Mouse (Mus musculus): Measurements from ENCODE around the gene Dcaf4. TPM values are rescaled to one million over a fixed set of nuclear protein-coding genes. Genes with fewer than 3 reads are reported as not detected.

Gene Dcaf4
- polyA plus RNA-seq, 1 experiment from 2014 or later = 47.1 TPM

GRCm38 (mm10) chr12:83494196-83494595, 26.1 kb upstream of the Dcaf4 start:
- H3K4me1 ChIP-seq (ENCODE audit: control insufficient read depth, insufficient read depth, low read length) = no peaks in the 10 kb centered on the region
- 93% methylated on average over 9 of the region's 9 CpGs for WGBS
- H3K4me3 ChIP-seq (ENCODE audit: low read depth, low read length) = no peak overlapping the region
- ATAC-seq (ENCODE audit: low read depth) = no peak
- no peaks in the 10 kb centered on the region for H3K36me3 ChIP-seq (ENCODE audit: control insufficient read depth, insufficient read depth, low read length)
- H3K27me3 ChIP-seq (ENCODE audit: control insufficient read depth, insufficient read depth, low read length) = no peaks in the 10 kb centered on the region
- H3K9ac ChIP-seq (replicated peaks; ENCODE audit: low read depth, low read length) = no peak overlapping the region
- no peak overlapping the region for H3K27ac ChIP-seq (ENCODE audit: low read depth, low read length)
- no peaks in the 10 kb centered on the region for H3K9me3 ChIP-seq (ENCODE audit: control insufficient read depth, low read length)
- no peak overlapping the region for H3K4me2 ChIP-seq (ENCODE audit: low read depth, low read length)

GRCm38 (mm10) chr12:83495248-83495960, 24.9 kb upstream of the Dcaf4 start:
- Histone ChIP-seq H3K4me1 (ENCODE audit: control insufficient read depth, insufficient read depth, low read length) (no peaks in the 10 kb centered on the region), H3K4me2 (ENCODE audit: low read depth, low read length) (no peak overlapping the region), H3K9me3 (ENCODE audit: control insufficient read depth, low read length) (no peaks in the 10 kb centered on the region), H3K36me3 (ENCODE audit: control insufficient read depth, insufficient read depth, low read length) (no peaks in the 10 kb centered on the region), H3K27ac (ENCODE audit: low read depth, low read length) (no peak overlapping the region), H3K27me3 (ENCODE audit: control insufficient read depth, insufficient read depth, low read length) (no peaks in the 10 kb centered on the region), H3K9ac (replicated peaks; ENCODE audit: low read depth, low read length) (no peak overlapping the region), H3K4me3 (ENCODE audit: low read depth, low read length) (no peak overlapping the region)
- 86% methylated on average over 4 of the region's 4 CpGs for WGBS
- ATAC-seq (ENCODE audit: low read depth) = no peak

- no peaks in the 10 kb centered on the region for H3K27me3 ChIP-seq (ENCODE audit: control insufficient read depth, insufficient read depth, low read length)
- no peak for ATAC-seq (ENCODE audit: low read depth)
Observed at GRCm38 (mm10) chr12:83495961-83496282, 24.3 kb upstream of the Dcaf4 start.

GRCm38 (mm10) chr12:83496336-83496735, 23.9 kb upstream of the Dcaf4 start:
- H3K4me3 ChIP-seq (ENCODE audit: low read depth, low read length) = no peak overlapping the region
- H3K9me3 ChIP-seq (ENCODE audit: control insufficient read depth, low read length) = no peaks in the 10 kb centered on the region
- no peaks in the 10 kb centered on the region for H3K36me3 ChIP-seq (ENCODE audit: control insufficient read depth, insufficient read depth, low read length)
- 81% methylated on average over 4 of the region's 4 CpGs for WGBS
- no peaks in the 10 kb centered on the region for H3K4me1 ChIP-seq (ENCODE audit: control insufficient read depth, insufficient read depth, low read length)
- no peak overlapping the region for H3K4me2 ChIP-seq (ENCODE audit: low read depth, low read length)
- no peak overlapping the region for H3K9ac ChIP-seq (replicated peaks; ENCODE audit: low read depth, low read length)
- H3K27me3 ChIP-seq (ENCODE audit: control insufficient read depth, insufficient read depth, low read length) = no peaks in the 10 kb centered on the region
- no peak overlapping the region for H3K27ac ChIP-seq (ENCODE audit: low read depth, low read length)
- no peak for ATAC-seq (ENCODE audit: low read depth)

More at GRCm38 (mm10) chr12:83495961-83496282, 24.3 kb upstream of the Dcaf4 start:
- no peaks in the 10 kb centered on the region for H3K4me1 ChIP-seq (ENCODE audit: control insufficient read depth, insufficient read depth, low read length)
- H3K9me3 ChIP-seq (ENCODE audit: control insufficient read depth, low read length) = no peaks in the 10 kb centered on the region
- 70% methylated on average over 9 of the region's 9 CpGs for WGBS
- no peak overlapping the region for H3K4me2 ChIP-seq (ENCODE audit: low read depth, low read length)
- H3K9ac ChIP-seq (replicated peaks; ENCODE audit: low read depth, low read length) = no peak overlapping the region
- H3K27ac ChIP-seq (ENCODE audit: low read depth, low read length) = no peak overlapping the region
- H3K36me3 ChIP-seq (ENCODE audit: control insufficient read depth, insufficient read depth, low read length) = no peaks in the 10 kb centered on the region
- H3K4me3 ChIP-seq (ENCODE audit: low read depth, low read length) = no peak overlapping the region

- no peaks in the 10 kb centered on the region for H3K4me1 ChIP-seq (ENCODE audit: control insufficient read depth, insufficient read depth, low read length)
- no peak overlapping the region for H3K27ac ChIP-seq (ENCODE audit: low read depth, low read length)
- no peaks in the 10 kb centered on the region for H3K27me3 ChIP-seq (ENCODE audit: control insufficient read depth, insufficient read depth, low read length)
- no peaks in the 10 kb centered on the region for H3K9me3 ChIP-seq (ENCODE audit: control insufficient read depth, low read length)
- H3K4me3 ChIP-seq (ENCODE audit: low read depth, low read length) = no peak overlapping the region
- H3K9ac ChIP-seq (replicated peaks; ENCODE audit: low read depth, low read length) = no peak overlapping the region
- H3K36me3 ChIP-seq (ENCODE audit: control insufficient read depth, insufficient read depth, low read length) = no peaks in the 10 kb centered on the region
- no peak for ATAC-seq (ENCODE audit: low read depth)
- H3K4me2 ChIP-seq (ENCODE audit: low read depth, low read length) = no peak overlapping the region
- 89% methylated on average over 6 of the region's 6 CpGs for WGBS
Observed at GRCm38 (mm10) chr12:83496736-83497135, 23.5 kb upstream of the Dcaf4 start.

- H3K9me3 ChIP-seq (ENCODE audit: control insufficient read depth, low read length) = no peaks in the 10 kb centered on the region
- H3K4me1 ChIP-seq (ENCODE audit: control insufficient read depth, insufficient read depth, low read length) = no peaks in the 10 kb centered on the region
- H3K27me3 ChIP-seq (ENCODE audit: control insufficient read depth, insufficient read depth, low read length) = no peaks in the 10 kb centered on the region
- no peak for ATAC-seq (ENCODE audit: low read depth)
- 81% methylated on average over 3 of the region's 3 CpGs for WGBS
- H3K36me3 ChIP-seq (ENCODE audit: control insufficient read depth, insufficient read depth, low read length) = no peaks in the 10 kb centered on the region
- no peak overlapping the region for H3K4me3 ChIP-seq (ENCODE audit: low read depth, low read length)
- H3K27ac ChIP-seq (ENCODE audit: low read depth, low read length) = no peak overlapping the region
- no peak overlapping the region for H3K4me2 ChIP-seq (ENCODE audit: low read depth, low read length)
- no peak overlapping the region for H3K9ac ChIP-seq (replicated peaks; ENCODE audit: low read depth, low read length)
Observed at GRCm38 (mm10) chr12:83497959-83498358, 22.3 kb upstream of the Dcaf4 start.

GRCm38 (mm10) chr12:83499256-83499655, 21.0 kb upstream of the Dcaf4 start:
- WGBS = 79% methylated on average over 5 of the region's 5 CpGs
- no peak overlapping the region for H3K9ac ChIP-seq (replicated peaks; ENCODE audit: low read depth, low read length)
- no peaks in the 10 kb centered on the region for H3K27me3 ChIP-seq (ENCODE audit: control insufficient read depth, insufficient read depth, low read length)
- no peaks in the 10 kb centered on the region for H3K9me3 ChIP-seq (ENCODE audit: control insufficient read depth, low read length)
- H3K4me1 ChIP-seq (ENCODE audit: control insufficient read depth, insufficient read depth, low read length) = no peaks in the 10 kb centered on the region
- no peak overlapping the region for H3K4me2 ChIP-seq (ENCODE audit: low read depth, low read length)
- no peak overlapping the region for H3K27ac ChIP-seq (ENCODE audit: low read depth, low read length)
- no peak for ATAC-seq (ENCODE audit: low read depth)
- H3K36me3 ChIP-seq (ENCODE audit: control insufficient read depth, insufficient read depth, low read length) = no peaks in the 10 kb centered on the region
- no peak overlapping the region for H3K4me3 ChIP-seq (ENCODE audit: low read depth, low read length)

GRCm38 (mm10) chr12:83502190-83502589, 18.1 kb upstream of the Dcaf4 start:
- Histone ChIP-seq H3K4me2 (ENCODE audit: low read depth, low read length) (no peak overlapping the region), H3K4me3 (ENCODE audit: low read depth, low read length) (no peak overlapping the region), H3K27me3 (ENCODE audit: control insufficient read depth, insufficient read depth, low read length) (no peaks in the 10 kb centered on the region), H3K36me3 (ENCODE audit: control insufficient read depth, insufficient read depth, low read length) (no peaks in the 10 kb centered on the region), H3K4me1 (ENCODE audit: control insufficient read depth, insufficient read depth, low read length) (no peaks in the 10 kb centered on the region), H3K27ac (ENCODE audit: low read depth, low read length) (no peak overlapping the region), H3K9ac (replicated peaks; ENCODE audit: low read depth, low read length) (no peak overlapping the region), H3K9me3 (ENCODE audit: control insufficient read depth, low read length) (no peaks in the 10 kb centered on the region)
- WGBS = 9% methylated on average over 9 of the region's 9 CpGs
- no peak for ATAC-seq (ENCODE audit: low read depth)

- Histone ChIP-seq H3K27me3 (ENCODE audit: control insufficient read depth, insufficient read depth, low read length) (no peaks in the 10 kb centered on the region), H3K4me1 (ENCODE audit: control insufficient read depth, insufficient read depth, low read length) (no peaks in the 10 kb centered on the region), H3K27ac (ENCODE audit: low read depth, low read length) (no peak overlapping the region), H3K4me2 (ENCODE audit: low read depth, low read length) (no peak overlapping the region), H3K4me3 (ENCODE audit: low read depth, low read length) (no peak overlapping the region), H3K36me3 (ENCODE audit: control insufficient read depth, insufficient read depth, low read length) (no peaks in the 10 kb centered on the region), H3K9ac (replicated peaks; ENCODE audit: low read depth, low read length) (no peak overlapping the region), H3K9me3 (ENCODE audit: control insufficient read depth, low read length) (no peaks in the 10 kb centered on the region)
- ATAC-seq (ENCODE audit: low read depth) = no peak
- WGBS = 79% methylated on average over 10 of the region's 10 CpGs
Observed at GRCm38 (mm10) chr12:83506543-83506942, 13.7 kb upstream of the Dcaf4 start.

Data from neural tube, embryonic 14.5 days (tissue).